Mouse (Mus musculus): ENCODE data around the gene Ppp2r5c.
A peak's percentile ranks its signal among the peaks of the same experiment; 100 is the strongest.

Gene Ppp2r5c

DNA sequence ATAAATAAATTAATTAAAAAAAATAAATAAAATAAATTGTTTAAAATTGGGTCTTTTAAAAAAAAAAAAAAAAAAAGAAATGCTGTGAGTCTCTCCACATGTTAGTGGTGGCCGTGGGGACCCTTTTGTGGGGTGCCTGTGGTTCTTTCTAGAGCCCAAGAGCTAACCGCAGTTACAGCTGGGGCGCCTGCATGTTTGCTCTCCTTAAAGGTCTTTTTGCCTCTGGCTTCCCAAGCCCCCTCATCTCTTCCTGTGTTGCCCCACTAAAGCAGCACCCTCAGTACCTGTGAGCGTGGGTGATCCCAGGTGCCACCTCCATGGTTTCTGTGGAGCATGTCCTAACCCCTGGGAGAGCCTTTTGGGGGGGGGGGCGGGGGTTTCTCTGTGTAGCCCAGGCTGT lies 45.5 kb downstream of the Ppp2r5c start:
- no peak for DNase-seq

- no peak for DNase-seq
These were observed 46.9 kb downstream of the Ppp2r5c start for GRCm38 (mm10) chr12:110493597-110494369.

- DNase-seq, result no peak
These were observed 47.9 kb downstream of the Ppp2r5c start for GRCm38 (mm10) chr12:110494846-110495245.

GRCm38 (mm10) chr12:110495260-110495659 lies 48.3 kb downstream of the Ppp2r5c start:
- DNase-seq, result no peak

DNA sequence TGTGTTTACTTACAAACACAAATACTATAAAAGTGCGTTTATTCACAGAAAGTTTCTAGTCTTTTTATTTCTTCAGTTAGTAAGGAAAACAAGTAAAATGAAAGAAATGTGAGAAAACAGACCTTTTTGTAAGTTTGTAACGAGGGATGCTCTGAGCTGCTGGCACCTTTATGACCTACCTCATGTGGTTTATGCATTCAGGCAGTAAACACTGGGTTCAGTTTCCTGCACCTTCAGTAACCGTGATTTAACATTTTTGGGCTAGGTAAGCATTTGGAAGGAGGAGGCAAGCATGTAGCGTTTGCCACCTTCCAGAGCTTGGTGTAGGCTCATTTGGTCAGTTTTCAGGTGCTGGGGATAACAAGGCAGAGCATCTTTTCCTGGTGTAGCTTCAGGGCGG lies 49.1 kb downstream of the Ppp2r5c start:
- no peak for DNase-seq

DNA sequence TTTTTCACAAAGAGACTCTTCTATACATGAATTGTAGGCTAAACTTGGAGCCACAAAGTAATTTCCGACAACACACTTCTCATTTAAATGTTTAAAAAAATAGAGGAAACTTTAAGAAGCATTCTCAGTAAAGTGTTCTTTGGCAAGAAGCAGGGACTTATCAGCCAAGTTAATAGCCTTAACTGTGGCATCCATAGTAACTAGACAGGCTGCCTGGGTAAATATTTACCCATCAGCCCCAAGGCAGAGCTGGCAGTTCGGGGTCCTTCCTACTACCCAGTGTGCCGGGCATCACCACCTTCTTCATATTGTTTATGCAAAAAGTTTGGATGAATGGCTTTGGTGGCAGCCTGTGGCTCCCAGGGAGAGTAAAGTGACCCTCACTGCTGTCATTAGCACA lies 50.1 kb downstream of the Ppp2r5c start:
- no peak for DNase-seq

GRCm38 (mm10) chr12:110497485-110497884 lies 50.6 kb downstream of the Ppp2r5c start:
- DNase-seq, result no peak

- no peak for DNase-seq
These were observed 51.6 kb downstream of the Ppp2r5c start for GRCm38 (mm10) chr12:110498283-110499224.

- peak; percentile 66 for DNase-seq
These were observed 52.5 kb downstream of the Ppp2r5c start for GRCm38 (mm10) chr12:110499225-110499992.

GRCm38 (mm10) chr12:110500095-110500494 lies 53.2 kb downstream of the Ppp2r5c start:
- DNase-seq, result no peak

DNA sequence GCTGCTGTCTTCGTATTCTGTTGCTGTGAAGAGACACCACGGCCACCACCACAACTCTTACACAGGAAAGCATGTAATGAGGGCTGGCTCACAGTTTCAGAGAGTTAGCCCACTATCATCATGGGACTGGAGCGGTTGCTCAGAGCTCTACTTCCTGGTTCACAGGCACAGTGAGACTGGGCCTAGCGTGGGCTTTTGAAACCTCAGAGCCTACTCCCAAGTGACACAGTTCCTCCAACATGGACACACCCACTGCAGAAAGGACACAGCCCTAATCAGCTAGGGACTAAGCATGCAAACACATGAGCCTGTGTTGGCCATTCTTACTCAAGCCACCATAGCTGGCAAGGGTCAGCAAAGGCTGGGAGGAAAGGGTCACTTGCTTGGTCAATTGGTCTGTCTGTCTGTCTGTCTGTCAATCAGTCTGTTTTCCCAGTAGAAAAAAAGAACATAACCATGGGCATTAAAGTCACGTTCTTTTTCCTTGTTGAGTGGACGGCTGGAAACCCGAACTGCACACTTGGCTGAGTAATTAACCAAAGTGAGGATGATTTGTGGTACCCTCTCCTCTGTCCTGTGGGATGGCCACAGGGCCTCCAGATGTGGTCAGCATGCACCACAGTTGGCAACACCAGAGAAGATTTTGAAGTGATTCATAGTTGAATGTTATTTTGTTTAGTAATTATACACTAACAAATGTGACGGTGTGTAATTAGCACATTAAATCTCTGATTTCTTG lies 56.7 kb downstream of the Ppp2r5c start:
- no peak for DNase-seq

DNA sequence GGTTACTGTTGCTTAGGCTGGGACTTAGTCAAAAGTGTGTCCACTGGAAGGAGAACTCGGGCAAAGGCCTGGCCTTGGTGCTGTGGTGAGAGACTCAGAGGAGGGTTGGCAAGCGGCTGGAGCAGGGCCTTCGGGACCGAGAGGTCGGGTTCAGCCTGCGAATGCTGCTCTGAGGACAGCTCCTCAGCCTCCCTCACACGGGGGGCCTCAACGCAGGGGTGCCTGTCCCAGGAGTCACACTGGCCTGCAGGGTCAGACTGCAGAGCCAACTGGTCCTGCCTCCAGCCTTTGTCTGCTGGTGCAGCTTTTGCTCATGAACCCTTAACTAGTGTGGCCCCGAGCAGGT lies 57.2 kb downstream of the Ppp2r5c start:
- DNase-seq, result no peak

- no peak for DNase-seq
These were observed 57.9 kb downstream of the Ppp2r5c start for GRCm38 (mm10) chr12:110504793-110505192.

DNA sequence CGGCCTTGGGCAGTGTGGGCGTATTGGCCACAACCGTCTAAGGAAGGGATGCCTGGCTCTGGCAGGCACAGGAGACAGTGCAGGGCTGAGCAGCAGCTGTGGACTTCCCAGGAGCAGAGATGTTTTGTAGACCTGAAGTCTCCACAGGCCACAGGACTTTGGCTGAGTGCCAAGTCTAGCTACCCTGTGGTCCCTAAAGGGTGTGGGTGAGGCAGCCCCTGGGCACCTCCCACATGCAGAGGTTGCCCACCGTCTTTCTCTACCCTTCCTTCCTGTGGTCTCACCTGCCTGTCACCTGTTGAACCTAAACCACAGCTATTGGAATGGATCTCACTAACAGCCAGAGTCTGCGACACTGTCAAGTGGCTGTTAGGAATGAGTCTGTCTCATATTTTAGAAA lies 59.1 kb downstream of the Ppp2r5c start:
- DNase-seq, result no peak

DNA sequence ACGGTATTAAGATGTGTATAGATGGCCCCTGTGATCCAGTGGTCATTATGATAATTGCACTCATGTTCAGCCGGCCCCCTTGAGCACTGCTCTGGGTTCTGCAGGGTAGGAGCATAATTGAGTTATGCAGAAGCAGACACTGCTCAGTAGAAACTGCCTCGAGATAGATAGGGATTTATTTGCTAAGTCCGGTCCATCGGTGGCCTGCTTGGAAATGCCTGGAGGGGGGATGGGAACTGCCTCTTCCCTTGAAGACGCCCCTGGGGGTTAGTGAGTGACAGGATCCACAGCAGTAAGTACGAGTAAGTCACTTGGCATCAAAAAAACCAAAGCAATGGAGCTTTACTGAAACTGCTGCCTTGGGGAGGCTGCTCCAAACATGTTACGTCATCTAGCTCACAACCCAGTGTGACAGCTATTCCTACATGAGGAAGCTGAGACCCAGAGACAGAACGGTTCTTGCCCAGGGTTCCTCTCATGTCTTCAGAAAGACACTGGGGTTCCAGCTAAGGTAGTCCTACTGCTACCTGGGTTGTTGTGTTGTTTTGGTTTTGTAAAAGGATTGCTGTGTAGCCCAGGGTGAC lies 60.9 kb downstream of the Ppp2r5c start:
- no peak for DNase-seq

GRCm38 (mm10) chr12:110508680-110509079 lies 61.8 kb downstream of the Ppp2r5c start:
- no peak for DNase-seq

GRCm38 (mm10) chr12:110510171-110510871 lies 63.4 kb downstream of the Ppp2r5c start:
- peak; percentile 84 for DNase-seq

GRCm38 (mm10) chr12:110511201-110511600 lies 64.3 kb downstream of the Ppp2r5c start:
- no peak for DNase-seq

- DNase-seq, result no peak
These were observed 65.0 kb downstream of the Ppp2r5c start for GRCm38 (mm10) chr12:110511856-110512433.

DNA sequence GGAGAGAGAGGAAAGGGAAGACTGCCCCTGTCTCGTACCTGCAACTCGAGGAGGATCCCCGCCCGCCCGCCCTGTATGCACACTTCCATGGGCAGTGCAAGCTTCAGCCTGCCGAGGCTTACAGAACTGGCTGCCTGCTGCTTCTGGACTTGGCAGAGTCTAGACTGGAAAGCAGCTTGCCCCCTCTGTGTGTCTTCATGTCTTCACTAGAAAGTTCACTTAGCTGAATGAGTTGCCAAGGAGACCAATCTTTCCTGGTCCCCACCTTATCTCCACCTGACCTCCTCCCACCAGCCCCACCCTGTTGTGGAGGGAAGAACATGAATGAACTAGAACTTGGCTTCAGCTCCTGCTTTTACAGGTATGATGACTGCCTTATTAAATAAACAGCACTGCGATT lies 66.0 kb downstream of the Ppp2r5c start:
- no peak for DNase-seq

DNA sequence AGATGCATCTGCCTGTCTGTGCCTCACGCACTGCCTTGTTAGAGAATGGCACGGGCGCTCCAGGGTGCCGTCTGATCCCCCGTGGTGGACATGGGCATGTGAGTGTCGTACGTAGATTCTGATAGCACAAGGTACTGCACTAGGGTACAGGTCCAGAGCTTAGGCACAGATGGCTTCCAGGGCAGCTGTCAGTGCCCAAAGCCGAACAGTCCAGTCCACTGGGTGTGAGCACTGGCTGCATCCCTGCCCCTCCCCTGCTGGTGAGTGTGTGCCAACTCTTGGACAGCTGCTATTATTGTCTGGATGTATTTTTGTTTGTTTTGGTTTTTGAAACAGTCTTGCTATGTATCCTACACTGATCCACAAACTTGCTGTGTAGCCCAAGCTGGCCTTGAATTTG lies 68.8 kb downstream of the Ppp2r5c start:
- DNase-seq, result no peak
